Mouse (Mus musculus) cerebral cortex, adult 2 months (tissue): Measurements from ENCODE around the gene Lonp1.

ENCODE experiments used
- WGBS: fragments of 180-500 bp; shearing (Covaris S2); methylation state at CpG from one replicate; pipeline ENCODE4 v1.1.7; 2018; 5-methylcytosine and 5-hydroxymethylcytosine counted together

The Lonp1 gene

GRCm38 (mm10) chr17:56626754-56627470, at the start of gene Lonp1:
Gene Lonp1 (minus strand): TSS chr17:56626887.
- 1% methylated on average over 51 of the region's 51 CpGs for whole genome bisulfite sequencing

GRCm38 (mm10) chr17:56673647-56674416, 47.1 kb upstream of the Lonp1 start:
- WGBS: under 1% methylated on average over 37 of the region's 37 CpGs

GRCm38 (mm10) chr17:56672941-56673646, 46.4 kb upstream of the Lonp1 start, which contains the start of gene Ranbp3:
Gene Ranbp3 (plus strand): TSS chr17:56673294.
- 1% methylated on average over 63 of the region's 66 CpGs for WGBS

- 92% methylated on average over 8 of the region's 8 CpGs for WGBS
Observed at GRCm38 (mm10) chr17:56669766-56670165, 43.1 kb upstream of the Lonp1 start.

GRCm38 (mm10) chr17:56668384-56669144, 41.9 kb upstream of the Lonp1 start:
- 3% methylated on average over 31 of the region's 31 CpGs for WGBS

- WGBS: 78% methylated on average over 3 of the region's 3 CpGs
Observed at GRCm38 (mm10) chr17:56667591-56667990, 40.9 kb upstream of the Lonp1 start.

GRCm38 (mm10) chr17:56666384-56666783, 39.7 kb upstream of the Lonp1 start:
- WGBS: 91% methylated on average over 4 of the region's 4 CpGs

- WGBS: 23% methylated on average over 10 of the region's 10 CpGs
Observed at GRCm38 (mm10) chr17:56664333-56664732, 37.6 kb upstream of the Lonp1 start.

- WGBS: 79% methylated on average over 3 of the region's 3 CpGs
Observed at GRCm38 (mm10) chr17:56663659-56664058, 37.0 kb upstream of the Lonp1 start.

- WGBS: 86% methylated on average over 6 of the region's 6 CpGs
Observed at GRCm38 (mm10) chr17:56656171-56656570, 29.5 kb upstream of the Lonp1 start.

- WGBS: 69% methylated on average over 3 of the region's 3 CpGs
Observed at GRCm38 (mm10) chr17:56655311-56655710, 28.6 kb upstream of the Lonp1 start.

GRCm38 (mm10) chr17:56654771-56655170, 28.1 kb upstream of the Lonp1 start:
- 79% methylated on average over 2 of the region's 2 CpGs for WGBS

GRCm38 (mm10) chr17:56651801-56652200, 25.1 kb upstream of the Lonp1 start:
- 50% methylated on average over 10 of the region's 10 CpGs for WGBS

GRCm38 (mm10) chr17:56647546-56647945, 20.9 kb upstream of the Lonp1 start:
- 58% methylated on average over 13 of the region's 13 CpGs for WGBS

- 89% methylated on average over 4 of the region's 4 CpGs for WGBS
Observed at GRCm38 (mm10) chr17:56643237-56643636, 16.6 kb upstream of the Lonp1 start.

- 82% methylated on average over 6 of the region's 6 CpGs for whole genome bisulfite sequencing
Observed at GRCm38 (mm10) chr17:56634023-56634422, 7.3 kb upstream of the Lonp1 start.

GRCm38 (mm10) chr17:56631807-56632206, 5.1 kb upstream of the Lonp1 start:
- 62% methylated on average over 4 of the region's 4 CpGs for WGBS

GRCm38 (mm10) chr17:56629800-56630781, 3.4 kb upstream of the Lonp1 start:
- 85% methylated on average over 27 of the region's 27 CpGs for WGBS

GRCm38 (mm10) chr17:56627530-56628277, 1.0 kb upstream of the Lonp1 start, which contains the start of gene Catsperd:
Gene Catsperd (plus strand): TSS chr17:56628143.
- WGBS: 13% methylated on average over 26 of the region's 26 CpGs
